Mouse (Mus musculus) liver, adult 2 months (tissue): ENCODE measurements around the gene Hdac1.

Experiments
- CTCF ChIP-seq: fragments of 200-500 bp; IDR thresholded peaks from 2 replicates; pipeline ENCODE4 v1.5.1; 2011; ENCODE audit warnings: low read depth, low read length, control low read depth
- POLR2A ChIP-seq: fragments of 200-500 bp; IDR thresholded peaks from 2 replicates; pipeline ENCODE4 v1.6.1; 2011; ENCODE audit warnings: low read length, control low read depth; ENCODE audit not compliant: insufficient read depth; ENCODE audit errors: extremely low read depth

GRCm38 (mm10) chr4:129585773-129586172, 43.3 kb upstream of the Hdac1 start:
- TF ChIP-seq CTCF (no peak), POLR2A (no peak)
